9 mouse cellular contexts compared by ENCODE assay signal in the genomic region with DNA sequence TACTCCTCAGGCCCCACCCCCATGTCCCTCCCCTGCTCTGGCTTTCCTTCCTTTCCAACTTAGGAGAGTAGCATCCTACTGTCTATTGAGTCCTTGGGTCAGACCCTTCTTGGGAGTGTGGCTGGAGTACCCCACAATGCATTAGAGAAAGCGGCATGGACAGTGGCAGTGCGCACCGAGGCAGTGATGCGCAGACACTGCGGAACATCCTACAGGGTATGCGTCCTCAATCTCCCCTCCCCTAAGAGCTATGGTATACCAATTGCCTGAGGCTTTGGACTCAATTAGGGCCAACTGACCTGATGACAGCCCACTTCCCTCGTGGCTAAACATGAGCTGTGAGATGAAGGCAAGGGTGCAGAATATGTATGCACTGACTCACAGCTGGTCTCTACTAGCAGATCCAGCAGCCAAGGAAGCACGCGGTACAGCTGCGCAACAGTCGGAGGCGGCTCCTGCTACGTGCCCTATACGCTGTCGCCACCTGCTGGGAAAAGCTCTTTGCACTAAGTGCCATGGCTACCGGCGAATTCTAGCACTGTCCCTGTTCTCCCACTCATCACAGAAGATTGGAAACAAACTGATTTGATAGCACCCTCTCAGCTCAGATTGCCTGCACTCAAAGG. TPM values are rescaled to one million over a fixed set of nuclear protein-coding genes. Genes with fewer than 3 reads are reported as not detected.
A peak's percentile ranks its signal among the peaks of the same experiment; 100 is the strongest.
DNase-seq lines count a peak whose midpoint lies in the region; ATAC-seq lines count a peak whose summit lies in the region.
"Had no signal": no experiment of that assay in that cellular context is flagged by ENCODE, and none has a peak within 500 bp of the region (broad histone marks: within the 10 kb centered on the region; RNA-seq: fewer than 3 reads in every experiment).

No protein-coding gene starts in this region.

- no peak overlapping the region for H3K4me2 ChIP-seq in forebrain, embryonic 13.5 days
- H3K4me2 ChIP-seq: embryonic facial prominence, embryonic 12.5 days had no signal

- H3K36me3 ChIP-seq in forebrain, embryonic 13.5 days (ENCODE audit: poor library complexity, severe bottlenecking) = peaks cover 39% of the 10 kb centered on the region

- no peak overlapping the region for H3K4me3 ChIP-seq in forebrain, embryonic 13.5 days
- H3K4me3 ChIP-seq: embryonic facial prominence, embryonic 12.5 days had no signal

- H3K4me1 ChIP-seq in forebrain, embryonic 13.5 days = no peaks in the 10 kb centered on the region; the same call in 1 of the 2 replicates

- no peak overlapping the region; the same call in 1 of the 2 replicates for H3K27ac ChIP-seq in forebrain, embryonic 13.5 days
- H3K27ac ChIP-seq: embryonic facial prominence, embryonic 12.5 days had no signal

- 40% methylated on average over 17 of the region's 17 CpGs for whole genome bisulfite sequencing in forebrain, embryonic 13.5 days

- H3K9me3 ChIP-seq in forebrain, embryonic 13.5 days (replicated peaks) = no peaks in the 10 kb centered on the region
- H3K9me3 ChIP-seq: embryonic facial prominence, embryonic 12.5 days had no signal

- no peak overlapping the region for H3K9ac ChIP-seq in forebrain, embryonic 13.5 days
- H3K9ac ChIP-seq: embryonic facial prominence, embryonic 12.5 days had no signal

- H3K27me3 ChIP-seq in forebrain, embryonic 13.5 days = no peaks in the 10 kb centered on the region
- H3K27me3 ChIP-seq: embryonic facial prominence, embryonic 12.5 days had no signal

- ATAC-seq in forebrain, embryonic 13.5 days = peak; percentile 48

- DNase-seq in B cell, adult 2 months = peak; percentile 13 to 16
- peak; percentile 52 for DNase-seq in T-cell, adult 2 months (ENCODE audit: low spot score)
- peak; percentile 67 to 70 for DNase-seq in heart, postnatal 36 days
- peak; percentile 77 to 85 for DNase-seq in kidney, postnatal 4 days
- DNase-seq in lung, postnatal 14 days = peak; percentile 70
- peak; percentile 72 for DNase-seq in right cerebral cortex, postnatal 14 days
- no peak for DNase-seq in cerebellum, adult 11 months

- intact Hi-C loops in heart, postnatal 36 days (cut with DNase I) = loop anchor here (1.0 to 2.0 kb wide), 4 partner anchors 14 to 48 kb away; no protein-coding TSS in a partner anchor

RNA-seq across cellular contexts. Expression of a gene that starts 2.2 kb away (rescaled TPM):
- polyA plus RNA-seq in forebrain, embryonic 13.5 days (2015; fragmentation: Nextera tagmentation; extraction: Ambion mirVana) = 0.23 TPM in 1 of 2 replicates, not detected in the other
- not detected for total RNA-seq in heart, postnatal 36 days (2021)
- polyA plus RNA-seq: embryonic facial prominence, embryonic 12.5 days had no signal

RNA-seq across cellular contexts. Expression of a gene that starts 12.4 kb away (rescaled TPM):
- 11.6 and 13.0 TPM in 2 replicates for polyA plus RNA-seq in forebrain, embryonic 13.5 days (2015; fragmentation: Nextera tagmentation; extraction: Ambion mirVana)
- 10 to 100 TPM; 34.4 to 64.4 TPM for total RNA-seq in heart, postnatal 36 days (2021)

RNA-seq across cellular contexts. Expression of a gene that starts 21.1 kb away (rescaled TPM):
- polyA plus RNA-seq in forebrain, embryonic 13.5 days (2015; fragmentation: Nextera tagmentation; extraction: Ambion mirVana) = 31.0 and 35.9 TPM in 2 replicates
- total RNA-seq in heart, postnatal 36 days (2021) = 1 to 10 TPM; 6.1 to 7.3 TPM

RNA-seq across cellular contexts. Expression of a gene that starts 34.7 kb away (rescaled TPM):
- 45.3 and 45.4 TPM in 2 replicates for polyA plus RNA-seq in forebrain, embryonic 13.5 days (2015; fragmentation: Nextera tagmentation; extraction: Ambion mirVana)
- 1 to 10 TPM; 5.7 to 7.2 TPM for total RNA-seq in heart, postnatal 36 days (2021)

RNA-seq across cellular contexts. Expression of a gene that starts 39.2 kb away (rescaled TPM):
- not detected in 2 replicates for polyA plus RNA-seq in forebrain, embryonic 13.5 days (2015; fragmentation: Nextera tagmentation; extraction: Ambion mirVana)
- total RNA-seq in heart, postnatal 36 days (2021) = not detected
- polyA plus RNA-seq: embryonic facial prominence, embryonic 12.5 days had no signal
